Mouse (Mus musculus) CD8-positive naive resting alpha-beta T cell, adult 2 months (primary cell): ENCODE results near the gene Mmaa.

Experiments
- DNase-seq, 2 experiments: peaks; one replicate each; pipeline ENCODE4 v3.0.0; 2022; ENCODE audit warnings: low read depth in 2 of 2, low spot score in 2 of 2

Gene Mmaa

DNA sequence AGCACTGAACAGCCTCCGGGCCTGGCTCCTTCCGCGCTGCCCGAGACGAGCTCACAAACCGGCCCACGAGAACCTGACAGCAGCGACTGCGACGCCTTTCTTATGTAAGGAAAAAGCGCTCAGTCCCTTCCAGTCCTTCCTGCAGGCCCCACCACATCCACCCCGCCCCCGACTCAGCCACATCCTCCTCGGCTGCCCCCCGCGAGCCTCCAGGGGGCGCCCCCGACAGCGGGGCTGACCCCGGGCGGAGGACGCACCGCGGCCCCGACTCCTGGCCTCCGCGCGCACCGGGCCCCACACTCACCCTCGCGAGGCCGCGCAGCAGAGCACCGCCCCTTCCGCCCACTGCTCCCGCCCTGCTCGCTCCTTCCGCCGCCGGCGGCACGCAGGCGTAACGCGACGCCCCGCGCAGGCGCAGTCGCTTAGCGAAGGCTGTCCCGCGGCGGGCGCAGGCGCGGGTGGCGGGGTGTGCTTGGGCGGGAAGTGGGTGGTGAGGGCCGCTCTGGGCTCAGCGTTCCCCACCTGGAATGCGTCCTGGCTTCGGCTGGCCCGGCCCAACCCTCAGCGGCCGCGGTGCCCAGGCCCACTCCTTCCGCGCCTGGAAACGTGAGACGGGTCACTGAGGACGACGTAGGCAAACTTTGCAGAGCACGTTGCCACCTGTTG, at the start of gene Mmaa:
Gene Mmaa (minus strand): TSS at position 328 of the 666 bp plus-strand sequence.
- peak; percentile 97 to 98 for DNase-seq

DNA sequence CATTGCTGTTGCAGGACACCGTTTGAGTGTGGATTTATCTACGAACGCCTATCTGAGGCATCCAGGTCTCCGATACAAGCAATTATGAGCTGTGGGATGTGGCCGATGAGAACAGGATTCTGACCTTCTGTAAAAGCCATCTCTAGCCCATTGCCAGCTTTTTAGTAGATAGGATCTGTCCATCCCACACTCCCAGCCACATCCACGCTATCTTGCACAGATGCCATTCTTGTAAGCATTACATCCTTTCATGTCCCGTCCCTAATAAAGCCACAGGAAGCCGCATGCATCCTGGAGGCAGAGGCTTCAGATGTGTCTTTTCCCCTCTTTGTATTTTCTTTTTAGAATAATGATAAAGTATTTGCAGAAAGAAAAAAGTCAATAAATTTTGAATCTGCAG, 46.5 kb upstream of the Mmaa start:
- no peak for DNase-seq

DNA sequence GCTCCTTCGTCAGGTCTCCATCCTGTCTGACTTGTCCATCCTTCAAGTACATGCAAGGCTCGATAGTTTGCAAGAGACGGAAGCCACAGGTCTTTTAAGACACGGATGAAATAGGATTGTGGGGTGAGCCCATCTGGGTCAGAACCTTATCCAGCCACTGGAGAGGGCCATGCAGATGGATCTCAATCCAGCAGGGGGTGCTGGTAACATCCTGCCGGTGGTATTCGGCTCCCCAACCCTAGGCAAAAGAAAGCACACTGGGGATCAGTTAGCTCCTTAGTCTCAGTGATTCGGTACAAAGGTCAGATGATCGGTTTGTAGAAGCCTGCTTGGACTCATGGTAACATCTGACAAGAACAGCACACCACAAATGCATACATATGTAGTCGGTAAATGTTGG, 44.8 kb upstream of the Mmaa start:
- no peak for DNase-seq

DNA sequence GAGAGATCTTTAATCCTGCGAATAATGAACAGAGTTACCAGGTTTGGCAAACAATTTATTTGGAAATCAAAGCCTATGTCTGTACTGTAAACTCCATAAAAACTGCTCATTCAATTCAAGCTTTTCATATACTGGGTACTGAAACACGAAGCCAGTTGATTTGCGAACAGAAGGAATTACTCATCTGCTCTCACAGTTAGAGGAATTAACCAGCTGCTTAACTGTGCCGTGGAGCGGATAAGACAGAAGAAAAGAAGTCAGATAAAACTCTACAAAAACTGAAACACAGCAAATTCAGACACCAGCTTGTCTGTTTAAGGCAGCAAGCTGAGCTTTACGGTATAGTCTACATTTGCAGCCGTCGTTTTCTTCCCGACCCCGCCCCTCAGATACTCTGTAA, 43.9 kb upstream of the Mmaa start:
- no peak for DNase-seq

DNA sequence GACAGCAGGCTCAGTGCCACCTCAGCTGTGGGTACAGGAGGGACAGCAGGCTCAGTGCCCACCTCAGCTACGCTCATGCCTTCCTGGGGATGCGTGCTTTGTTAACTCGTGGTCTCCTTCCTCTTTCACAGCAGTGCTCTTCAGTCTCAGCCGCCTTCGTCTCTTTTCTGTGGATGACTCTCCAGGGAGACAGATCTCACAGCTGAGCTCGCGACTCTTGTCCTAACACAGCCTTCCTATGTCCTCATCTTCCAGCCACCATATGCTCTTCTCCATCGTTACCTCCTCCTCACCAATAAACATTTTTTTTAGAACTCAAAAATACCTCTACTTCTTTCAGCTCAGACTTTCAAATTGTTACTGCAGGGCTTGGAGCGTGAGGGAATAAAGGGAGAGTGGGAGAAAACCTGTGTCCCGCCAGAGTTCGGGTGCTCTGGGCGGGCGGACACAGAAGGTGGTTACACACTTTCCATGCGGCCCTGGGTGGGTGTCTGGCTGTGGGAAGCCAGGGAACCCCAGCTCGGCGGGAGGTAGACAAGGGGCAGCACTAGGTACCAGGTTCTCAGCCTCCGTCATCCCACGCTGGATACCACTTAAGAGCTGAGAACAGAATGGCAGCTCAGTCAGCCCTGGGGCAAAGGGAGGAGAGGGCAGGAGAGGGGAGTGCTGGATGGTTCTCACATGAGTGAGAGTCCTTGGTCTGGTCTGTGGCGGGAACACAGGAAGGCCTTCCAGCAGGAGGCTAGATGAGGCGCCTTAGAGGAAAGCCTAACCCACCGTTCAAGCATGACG, 37.6 kb upstream of the Mmaa start:
- DNase-seq, result no peak

DNA sequence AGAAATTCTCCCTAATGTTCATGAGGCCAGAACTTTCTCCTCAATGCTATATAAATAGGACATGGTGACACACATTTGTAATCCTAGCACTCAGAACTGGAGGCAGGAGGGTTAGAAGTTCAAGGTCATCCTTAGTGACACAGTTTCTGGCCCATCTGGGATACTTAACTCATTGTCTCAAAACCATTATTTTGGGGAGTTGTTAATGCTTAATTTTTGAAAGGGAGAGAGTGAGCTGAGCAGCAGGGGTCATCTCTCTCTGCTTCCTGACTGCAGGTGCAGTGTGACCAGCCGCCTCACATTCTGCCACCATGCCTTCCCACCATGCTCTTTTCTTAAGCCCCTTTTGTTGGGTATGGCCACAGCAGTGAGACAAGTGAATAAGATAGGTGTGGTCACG, 36.8 kb upstream of the Mmaa start:
- DNase-seq, result no peak

DNA sequence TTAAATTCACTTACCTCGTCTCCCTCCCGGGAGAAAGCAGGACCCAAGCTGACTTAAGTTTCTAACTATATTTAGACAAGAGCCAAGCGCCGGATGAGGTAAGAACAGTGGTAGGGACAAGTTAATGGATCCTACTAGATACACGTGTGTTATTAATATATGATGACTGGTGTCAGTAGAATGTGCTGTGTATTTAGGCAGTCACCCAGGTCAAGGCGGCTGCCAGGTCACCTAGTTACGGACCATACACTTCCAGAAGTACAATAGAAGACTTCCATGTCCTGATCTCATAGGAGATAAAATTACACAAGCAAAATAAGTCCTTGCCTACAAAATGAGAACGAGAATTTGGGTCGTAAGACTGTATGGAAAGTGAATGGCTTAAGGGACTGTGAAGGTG, 36.3 kb upstream of the Mmaa start:
- DNase-seq, result no peak

DNA sequence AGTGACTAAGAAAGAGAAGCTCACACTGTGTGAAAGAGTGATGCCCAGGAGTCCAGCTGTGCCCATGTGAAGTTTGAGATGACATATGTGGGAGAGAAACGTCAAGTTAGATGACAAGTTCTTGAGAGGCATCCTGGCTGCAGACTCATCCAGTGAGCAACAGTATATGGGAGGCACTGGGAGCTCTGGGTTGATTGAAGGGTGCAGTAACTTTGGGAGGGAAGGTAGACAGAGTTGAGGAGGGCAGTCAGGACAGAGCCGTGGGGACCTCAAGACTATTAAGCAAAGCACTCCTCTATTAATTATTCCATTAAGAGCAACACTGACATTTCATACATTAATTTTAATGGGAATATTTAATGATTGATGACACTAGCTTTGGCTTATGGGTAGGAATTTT, 35.0 kb upstream of the Mmaa start:
- DNase-seq, result no peak

DNA sequence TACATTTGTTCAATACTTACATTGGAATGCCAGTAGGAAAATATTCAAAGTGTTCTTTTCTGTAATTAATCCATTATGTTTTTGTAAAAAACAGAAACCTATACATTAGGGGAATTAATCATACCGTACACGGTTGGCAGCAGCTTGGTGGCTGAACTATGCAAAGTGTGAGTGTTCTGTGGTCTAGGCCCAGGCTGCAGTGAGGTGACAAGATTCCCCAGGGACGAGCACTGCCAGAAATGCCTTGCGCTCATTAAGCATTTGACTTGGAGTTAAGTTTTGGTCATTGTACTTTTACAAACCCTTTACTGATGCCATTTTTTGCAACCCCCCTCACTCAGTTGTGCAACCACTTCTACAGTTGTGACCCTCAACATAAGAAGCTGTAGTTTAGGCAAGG, 34.4 kb upstream of the Mmaa start:
- no peak for DNase-seq

DNA sequence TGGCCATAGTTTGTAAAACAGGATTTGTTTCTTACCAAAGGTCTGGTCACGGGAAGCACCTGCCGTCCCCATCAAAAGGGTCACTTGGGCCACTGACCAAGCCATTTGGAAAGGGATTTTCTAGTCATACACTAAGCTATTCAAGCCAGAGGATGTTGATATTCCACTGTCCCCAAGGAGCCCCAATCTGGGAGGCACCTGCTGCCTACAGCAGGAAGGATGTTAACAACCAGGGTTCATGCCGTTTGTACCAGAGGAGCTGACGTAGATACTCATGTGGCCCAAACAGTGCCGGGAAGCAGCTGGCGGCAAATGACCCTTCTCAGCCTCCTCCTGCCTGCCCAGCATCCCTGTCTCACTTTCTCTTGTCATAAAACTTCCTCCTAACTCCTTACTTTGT, 30.8 kb upstream of the Mmaa start:
- no peak for DNase-seq

DNA sequence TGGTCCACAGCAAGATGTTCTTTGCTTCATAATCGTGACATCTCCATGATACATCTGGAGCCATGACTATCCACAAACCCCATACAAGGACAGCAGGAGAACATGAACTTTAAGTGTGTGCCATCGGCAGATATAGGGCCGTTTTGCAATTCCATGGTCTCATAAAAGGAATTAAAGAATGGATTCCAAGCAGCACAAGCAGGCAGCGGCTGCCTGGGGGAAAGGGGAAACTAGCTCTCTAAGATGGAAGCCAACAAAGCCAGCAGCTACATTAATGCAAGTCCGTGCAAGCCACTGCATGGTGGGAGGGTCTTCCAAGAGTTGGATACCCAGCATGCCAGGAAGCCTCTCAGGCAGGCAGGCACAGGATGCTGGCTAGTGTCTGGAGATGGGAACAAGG, 30.2 kb upstream of the Mmaa start:
- no peak for DNase-seq

DNA sequence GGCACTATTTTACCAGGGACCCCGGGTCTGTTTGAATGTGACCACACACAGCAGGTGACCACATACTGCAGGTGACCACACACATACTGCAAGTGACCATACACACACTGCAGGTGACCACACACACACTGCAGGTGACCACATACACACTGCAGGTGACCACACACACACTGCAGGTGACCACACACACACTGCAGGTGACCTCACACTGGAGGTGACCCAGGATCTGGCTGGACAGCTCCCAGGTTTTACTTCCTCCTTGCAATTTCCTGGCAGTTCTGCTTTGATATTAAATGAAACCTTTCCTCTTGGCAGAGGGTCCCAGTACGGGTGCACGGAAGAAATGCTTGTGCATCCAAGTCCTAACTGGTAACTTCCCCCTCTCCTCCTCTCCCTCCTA, 29.3 kb upstream of the Mmaa start:
- no peak for DNase-seq

DNA sequence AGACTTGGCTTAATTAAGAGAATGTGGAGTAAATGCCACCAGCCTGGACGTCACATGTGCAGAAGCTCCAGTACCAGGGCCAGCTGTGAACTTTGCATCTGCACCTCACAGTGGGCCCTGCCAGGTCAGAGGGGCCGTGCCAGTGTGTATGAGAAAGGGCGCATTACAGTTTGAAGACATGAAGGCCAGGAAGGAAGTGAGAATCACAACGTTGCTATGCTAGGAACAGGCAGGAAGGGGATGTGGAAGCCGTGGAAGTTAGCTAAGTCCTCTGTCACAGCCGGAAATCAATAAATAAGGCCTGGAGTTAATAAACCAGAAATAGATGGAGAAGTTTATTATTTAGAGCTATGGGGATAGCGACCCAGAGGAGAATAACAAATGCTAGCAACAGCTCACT, 28.4 kb upstream of the Mmaa start:
- DNase-seq, result no peak

DNA sequence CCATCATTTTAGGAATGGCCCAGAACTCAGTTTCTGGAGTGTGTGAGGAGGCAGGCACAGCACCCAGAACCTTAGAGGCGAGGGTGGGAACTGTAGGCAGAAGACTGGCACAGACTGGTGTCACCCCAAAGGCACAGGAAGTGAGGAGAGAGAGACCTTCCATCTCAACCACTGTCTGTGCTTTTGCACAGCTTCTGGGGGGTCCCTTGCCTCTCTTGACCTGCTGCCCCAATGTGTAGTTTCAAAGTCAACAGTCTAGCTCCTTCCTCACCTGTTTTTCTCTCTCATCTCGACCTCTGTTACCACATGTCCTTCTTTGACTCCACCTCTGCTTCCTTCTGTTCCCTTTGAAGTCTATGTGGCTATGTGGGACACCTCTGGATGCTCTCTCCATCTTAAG, 16.1 kb upstream of the Mmaa start:
- no peak for DNase-seq

DNA sequence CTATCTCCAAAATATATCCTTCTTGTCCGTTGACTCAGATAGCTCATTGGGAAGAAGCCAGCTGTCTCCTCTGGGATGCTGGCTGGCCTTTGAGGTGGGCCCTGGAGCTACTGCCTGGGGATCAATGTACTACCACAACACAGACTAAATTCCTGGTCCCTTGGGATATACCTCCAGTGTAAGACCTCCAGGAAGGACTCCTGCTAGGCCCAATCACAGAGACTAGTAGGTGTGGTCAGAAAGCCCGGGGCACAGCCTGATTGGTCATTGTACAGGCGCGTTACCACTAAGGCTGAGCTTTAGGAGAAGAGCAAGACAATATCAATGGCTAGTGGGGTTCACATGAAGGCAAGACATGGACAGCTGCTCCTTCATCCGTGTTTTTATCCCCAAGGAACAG, 11.2 kb upstream of the Mmaa start:
- no peak for DNase-seq

DNA sequence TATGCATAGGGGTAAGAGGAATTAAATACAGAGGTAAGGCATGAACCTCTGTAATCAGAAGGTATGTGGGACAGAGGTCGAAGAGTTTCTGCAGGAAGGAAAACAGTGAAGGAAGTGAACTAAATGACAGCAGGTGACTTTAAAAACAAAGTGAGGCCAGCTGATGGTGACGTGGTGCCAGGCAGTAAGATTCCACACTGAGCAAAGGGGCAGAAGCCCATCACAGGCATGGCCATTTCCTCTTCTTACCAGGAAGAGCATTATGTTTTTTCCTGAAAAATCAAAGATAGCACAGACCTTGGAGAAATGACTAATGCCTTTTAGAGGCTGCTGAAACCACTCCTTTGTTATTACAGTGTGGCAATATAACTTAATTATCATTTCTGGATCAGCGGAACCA, 6.8 kb upstream of the Mmaa start:
- DNase-seq, result no peak

DNA sequence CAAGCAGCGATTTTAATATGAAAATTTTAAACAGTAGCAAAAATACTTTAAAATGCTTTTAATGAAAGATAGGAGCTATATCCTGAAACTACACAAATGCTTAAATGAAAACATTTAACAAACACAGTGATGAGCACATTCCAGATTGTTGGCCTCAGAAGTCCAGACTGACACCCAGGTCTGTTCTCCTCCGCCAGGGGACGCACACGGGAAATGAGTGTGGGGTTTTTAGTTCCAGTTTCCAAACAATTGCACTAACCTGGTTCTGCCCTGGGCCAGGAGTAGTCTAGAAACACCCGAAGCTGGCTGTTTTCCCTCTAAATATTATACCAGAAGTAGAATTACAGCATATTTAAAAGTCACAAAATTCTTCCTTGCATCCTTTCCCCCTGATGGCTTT, 5.0 kb upstream of the Mmaa start:
- no peak for DNase-seq

DNA sequence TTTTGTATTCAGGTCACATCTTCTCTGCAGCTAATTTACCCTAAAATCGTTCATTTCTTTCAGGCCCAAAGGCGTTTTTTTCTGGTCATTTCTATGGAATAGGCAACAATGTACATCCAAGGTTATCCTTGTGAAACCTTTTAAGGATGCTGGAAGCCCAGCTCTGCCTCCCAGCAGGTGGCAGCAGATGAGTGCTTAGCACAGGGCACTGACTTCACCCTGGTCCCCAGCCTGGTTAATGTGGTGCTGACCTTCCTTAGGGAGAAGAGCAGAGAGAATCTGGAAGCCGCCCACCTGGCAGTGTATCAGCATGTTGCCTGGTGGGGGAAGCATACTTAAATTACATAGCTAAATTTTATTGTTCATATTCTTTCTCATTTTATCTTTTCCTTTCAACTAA, 3.0 kb upstream of the Mmaa start:
- DNase-seq, result no peak

DNA sequence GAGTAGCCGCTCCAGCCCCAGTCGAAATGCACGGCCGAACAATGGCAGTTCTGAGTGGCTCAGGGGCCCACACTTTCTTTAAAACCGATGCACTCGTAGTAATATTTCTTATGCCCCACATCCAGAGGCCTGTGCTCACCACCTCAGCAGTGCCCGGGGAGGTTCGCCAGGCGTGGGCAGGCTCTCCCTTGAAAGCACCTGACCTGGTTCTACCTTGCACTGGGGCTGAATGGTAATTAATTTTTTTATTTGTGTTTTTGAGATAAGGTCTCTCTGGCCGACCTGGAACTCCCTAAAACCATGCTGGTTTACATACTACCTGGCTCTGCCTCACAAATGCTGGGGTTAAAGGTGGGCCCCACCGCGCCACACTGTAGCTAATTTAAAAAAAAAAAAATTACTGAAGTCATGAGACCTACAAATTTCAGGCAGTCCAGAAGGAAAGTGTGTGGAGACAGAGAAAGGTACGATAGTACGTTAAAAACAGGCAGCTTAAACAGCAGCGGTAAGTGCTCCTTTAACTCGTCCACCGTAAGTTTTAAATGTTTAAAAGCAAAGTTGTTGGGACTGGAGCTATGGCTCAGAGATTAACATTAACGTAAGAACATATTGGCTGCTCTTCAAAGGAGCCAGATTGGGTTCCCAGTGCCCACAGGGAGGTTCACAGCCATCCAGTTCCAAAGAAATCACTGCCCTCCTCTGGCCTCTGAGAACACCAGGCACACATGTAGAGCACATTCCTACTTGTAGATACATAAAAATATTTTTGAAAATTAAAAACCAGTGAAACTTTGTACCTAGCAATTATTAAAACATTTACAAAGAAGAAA, 754 bp upstream of the Mmaa start:
- no peak for DNase-seq

DNA sequence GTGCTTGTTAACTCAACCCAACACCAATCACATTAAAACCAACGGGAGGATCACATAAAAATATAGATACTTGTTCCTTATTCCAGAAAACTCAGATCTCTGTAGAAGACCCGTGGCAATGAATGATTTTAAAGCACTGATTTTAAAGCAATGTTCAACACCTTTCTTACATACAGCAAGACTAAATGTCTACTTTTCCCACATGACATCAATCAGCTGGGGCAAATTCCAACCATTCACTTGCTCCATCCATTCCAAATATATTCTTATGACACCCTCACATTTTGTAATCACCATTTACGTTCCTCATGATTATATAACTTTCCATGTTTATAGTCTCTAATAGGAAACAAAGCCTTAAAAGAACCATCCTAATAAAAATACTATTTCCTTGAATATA, 896 bp downstream of the Mmaa start:
- DNase-seq, result no peak

DNA sequence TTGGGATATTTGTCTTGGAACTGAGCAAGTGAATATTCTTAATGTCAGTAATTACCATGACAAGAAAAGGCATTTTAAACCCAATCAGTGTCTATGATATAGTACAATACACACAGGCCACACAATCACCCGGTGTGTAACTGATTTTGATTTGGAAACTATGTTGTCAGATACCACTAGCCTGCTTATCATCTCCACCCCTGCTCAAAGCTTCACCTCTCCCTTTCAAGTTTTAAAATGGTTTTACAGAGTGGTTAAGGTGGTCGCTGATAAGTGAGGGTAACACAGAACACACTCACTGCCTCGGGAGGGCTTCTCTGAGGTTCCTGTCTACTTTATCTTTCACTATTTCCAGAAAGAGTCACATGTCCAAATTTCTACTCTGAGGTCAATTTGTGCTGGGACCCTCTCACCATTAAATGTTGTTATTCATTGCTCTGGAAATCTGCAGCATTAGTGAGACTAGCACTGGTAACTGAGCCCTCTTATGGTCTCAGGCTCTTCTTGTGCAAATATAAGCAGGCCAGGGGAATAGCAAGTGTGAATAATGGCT, 1.9 kb downstream of the Mmaa start:
- DNase-seq, result no peak

DNA sequence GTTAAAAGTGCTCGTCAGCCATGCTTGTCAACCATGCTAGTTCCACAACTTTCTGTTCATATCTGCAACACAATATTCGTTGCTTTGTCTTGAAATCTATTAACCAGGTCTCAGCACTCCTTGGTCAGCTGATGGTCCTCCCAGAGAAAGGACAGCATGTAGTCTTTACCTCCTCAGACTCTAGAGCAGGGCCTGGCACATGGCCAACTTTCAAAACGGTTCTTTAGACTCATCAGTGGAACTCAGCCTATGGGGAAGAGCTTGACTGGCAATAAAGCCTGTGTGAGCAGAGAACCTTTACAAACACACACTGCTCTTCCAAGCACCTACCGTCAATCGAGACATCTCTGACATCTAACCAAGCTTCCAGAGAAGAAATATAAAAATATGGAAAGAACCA, 5.1 kb downstream of the Mmaa start:
- no peak for DNase-seq
